Mouse (Mus musculus) regulatory T cell (primary cell): ENCODE results near the gene Dip2a.

Source experiments
- in situ Hi-C: fragments of 300-600 bp; cut with MboI, MseI; formaldehyde crosslinking; loops from one replicate; pipeline ENCODE4 v1.15.1; 2025; ENCODE audit warnings: high pct_unique_total_duplicates

Gene Dip2a

DNA sequence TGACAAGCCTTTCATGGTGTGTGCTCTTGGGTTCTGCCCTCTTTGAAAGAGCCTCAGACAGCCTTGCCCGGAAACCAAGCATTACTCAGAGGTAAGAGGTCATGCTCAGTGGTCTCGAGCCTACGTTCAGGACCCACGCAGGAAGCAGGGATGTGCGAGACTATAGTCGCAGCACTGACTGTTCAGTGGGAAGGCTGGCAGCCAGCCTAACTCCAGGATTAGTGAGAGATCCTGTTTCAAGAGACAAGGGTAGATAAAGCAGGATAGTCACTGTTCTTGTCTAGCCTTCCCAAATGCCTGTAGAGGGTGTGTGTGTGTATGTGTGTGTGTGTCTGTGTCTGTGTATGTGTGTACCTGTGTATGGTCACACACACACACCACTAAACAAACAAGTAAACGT, 28.9 kb downstream of the Dip2a start:
- in situ Hi-C loops, result no loop called here

DNA sequence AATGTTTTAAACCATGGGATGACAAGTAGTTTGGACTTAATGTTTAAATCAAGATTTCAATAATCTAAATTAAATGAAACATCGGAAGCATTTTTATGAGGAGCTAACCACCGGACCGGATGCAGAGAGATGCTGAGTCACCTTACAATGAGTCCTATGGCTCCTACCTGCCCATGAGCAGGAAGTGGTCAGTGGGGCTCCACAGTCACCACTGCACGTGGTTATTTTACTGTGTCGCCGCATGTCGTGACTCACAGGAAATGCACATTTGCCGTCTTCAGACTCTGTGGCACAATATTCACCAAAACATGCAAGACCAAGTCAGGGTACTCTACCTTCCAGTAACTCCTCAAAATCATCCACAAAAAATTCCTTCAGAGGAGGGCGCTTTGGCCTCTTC, 38.4 kb downstream of the Dip2a start:
- in situ Hi-C loops, result loop anchor here (10.0 kb wide), 1 partner anchor 62 kb away; no protein-coding TSS in a partner anchor

DNA sequence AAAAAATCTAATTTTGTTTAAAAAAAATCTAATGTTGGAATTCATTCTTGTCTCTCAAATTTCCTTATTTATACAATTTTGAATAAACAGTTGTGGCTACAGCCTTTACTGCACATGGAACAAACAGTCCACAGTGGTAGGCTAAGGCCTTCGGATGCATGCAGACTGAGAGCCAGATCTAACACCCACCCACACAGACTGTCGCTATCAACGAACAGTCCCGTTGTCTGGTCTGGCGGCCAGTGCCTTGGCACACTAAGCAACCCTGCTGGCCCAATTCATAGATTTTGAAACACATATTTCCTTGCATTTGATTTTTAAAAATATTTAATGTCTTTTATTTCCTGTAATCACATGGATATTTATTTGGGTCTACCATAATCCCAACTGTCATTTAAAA, 45.0 kb downstream of the Dip2a start:
- in situ Hi-C loops, result loop anchor here (10.0 kb wide), 1 partner anchor 55 kb away; no protein-coding TSS in a partner anchor

DNA sequence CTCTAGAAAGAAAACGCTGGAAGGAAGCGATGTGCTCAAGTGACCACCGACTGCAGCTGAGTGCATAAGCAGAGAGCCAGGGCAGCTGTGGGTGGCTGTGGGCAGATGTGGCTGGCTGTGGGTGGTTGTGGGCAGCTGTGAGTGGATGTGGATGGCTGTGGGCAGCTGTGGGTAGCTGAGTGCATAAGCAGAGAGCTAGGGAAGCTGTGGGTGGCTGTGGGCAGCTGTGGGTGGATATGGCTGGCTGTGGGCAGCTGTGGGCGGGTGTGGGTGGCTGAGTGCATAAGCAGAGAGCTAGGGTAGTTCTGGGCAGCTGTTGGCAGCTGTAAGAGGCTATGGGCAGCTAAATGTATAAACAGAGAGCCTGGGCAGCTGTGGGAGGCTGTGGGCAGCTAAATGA, 51.9 kb downstream of the Dip2a start:
- in situ Hi-C loops, result no loop called here

DNA sequence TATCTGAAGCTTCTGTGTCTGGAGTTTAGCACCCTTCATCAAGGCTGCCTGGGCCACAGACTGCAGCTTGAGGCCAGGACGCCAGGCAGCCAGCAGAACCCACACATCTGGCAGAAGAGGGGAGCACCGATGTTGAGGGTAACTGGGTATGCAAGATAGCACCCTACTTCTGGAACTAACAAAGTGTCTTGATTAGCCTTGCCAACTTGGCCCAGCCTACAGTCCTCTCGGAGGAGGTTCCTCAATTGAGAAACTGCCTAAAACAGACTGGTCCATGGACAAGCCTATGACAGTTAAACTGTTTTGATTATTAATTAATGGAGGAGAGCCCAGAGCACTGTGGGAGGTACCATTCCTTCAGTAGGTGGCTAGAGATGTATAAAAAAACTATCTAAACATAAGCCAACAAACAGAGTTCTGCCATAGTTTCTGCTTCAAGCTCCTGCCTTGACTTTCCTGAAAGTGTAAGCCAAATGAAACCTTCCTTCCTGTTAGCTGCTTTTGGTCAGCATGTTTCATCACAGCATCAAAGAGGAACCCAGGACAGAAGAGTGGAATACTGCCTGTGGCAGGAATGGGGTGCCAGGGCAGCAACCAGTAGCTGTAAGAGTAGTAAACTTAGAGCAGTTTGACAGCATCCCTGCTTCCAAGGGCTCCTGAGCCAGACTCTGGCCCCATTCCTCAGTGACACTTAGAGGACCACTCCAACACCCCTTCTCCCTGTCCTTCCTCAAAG, 55.0 kb downstream of the Dip2a start:
- in situ Hi-C loops, result no loop called here

DNA sequence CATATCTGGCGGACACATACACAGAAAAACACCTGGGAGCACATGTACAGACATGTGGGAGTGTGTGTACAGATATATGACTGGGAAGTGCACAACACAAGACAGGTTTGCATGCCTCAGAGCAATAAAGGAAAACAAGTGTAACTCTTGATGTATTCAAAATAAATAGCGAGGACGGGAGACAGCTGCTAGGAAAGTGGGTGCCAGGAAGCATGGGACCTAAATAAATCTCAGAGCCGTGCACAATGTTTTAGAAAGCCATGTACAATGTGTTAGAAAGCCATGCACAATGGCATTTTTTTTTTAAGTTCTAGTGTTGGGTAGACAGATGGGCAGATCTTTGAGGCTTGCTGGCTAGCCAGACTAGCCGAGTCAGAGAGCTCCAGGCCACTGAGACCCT, 56.0 kb downstream of the Dip2a start:
- in situ Hi-C loops, result no loop called here

DNA sequence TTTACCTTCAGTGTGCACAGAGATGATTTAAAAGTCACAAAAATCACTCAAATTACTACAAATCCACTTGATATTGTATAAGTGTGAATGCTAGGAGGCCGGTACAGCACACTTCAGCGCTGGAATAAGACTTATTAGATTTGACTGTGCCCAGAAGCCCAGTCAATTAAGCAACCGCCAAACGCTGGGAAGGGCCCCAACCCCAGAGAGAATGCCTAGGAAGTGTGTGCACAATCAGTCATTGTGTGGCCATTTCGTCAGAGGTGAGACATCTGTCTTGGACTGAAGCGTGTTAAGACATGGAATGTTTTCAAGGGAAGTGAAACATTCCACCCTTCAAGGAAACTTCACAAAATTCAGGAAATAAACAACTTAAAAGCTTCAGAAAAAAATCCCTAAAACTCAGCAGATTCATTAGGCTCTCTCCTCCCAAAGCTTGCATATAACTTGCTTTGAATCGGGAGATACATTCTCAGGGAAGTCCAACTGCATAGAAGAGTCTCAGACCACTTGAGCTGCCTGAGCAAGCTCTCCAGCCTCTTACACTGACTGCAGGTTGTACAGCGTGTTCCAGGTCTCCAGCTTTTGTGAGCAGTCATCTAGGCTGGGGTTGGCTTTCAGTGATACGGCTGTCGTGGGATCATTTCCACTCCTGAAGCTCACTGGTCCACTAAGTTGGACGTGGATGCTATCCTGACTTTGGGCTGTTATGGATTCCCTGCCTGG, 56.7 kb downstream of the Dip2a start:
- in situ Hi-C loops, result no loop called here

DNA sequence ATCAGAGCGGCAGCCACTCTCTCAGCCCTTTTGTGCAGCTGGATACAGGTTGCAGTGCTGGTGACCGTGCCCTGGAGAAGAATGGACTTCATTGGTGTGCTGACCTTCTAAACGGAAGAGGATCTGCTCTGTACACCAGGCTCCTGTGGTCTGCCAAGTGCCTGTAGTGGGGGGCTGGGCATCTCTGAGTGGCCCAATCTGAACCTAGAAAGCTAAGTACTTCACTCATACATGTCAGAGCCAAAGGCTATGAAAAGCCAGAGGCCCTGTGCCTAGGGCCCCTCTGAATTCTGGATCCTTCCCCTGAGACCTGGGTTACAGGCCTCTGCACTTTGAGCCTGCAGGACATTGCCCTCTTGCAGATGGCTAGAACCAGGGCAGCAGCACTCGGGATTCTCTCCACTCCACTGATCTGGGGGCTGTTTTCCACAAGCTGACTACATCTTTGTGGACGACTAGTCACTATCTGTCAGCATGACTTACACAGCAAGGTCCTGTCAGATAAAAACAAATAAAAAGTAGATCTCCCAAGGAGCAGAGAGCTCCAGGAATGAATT, 66.5 kb downstream of the Dip2a start:
- in situ Hi-C loops, result no loop called here

DNA sequence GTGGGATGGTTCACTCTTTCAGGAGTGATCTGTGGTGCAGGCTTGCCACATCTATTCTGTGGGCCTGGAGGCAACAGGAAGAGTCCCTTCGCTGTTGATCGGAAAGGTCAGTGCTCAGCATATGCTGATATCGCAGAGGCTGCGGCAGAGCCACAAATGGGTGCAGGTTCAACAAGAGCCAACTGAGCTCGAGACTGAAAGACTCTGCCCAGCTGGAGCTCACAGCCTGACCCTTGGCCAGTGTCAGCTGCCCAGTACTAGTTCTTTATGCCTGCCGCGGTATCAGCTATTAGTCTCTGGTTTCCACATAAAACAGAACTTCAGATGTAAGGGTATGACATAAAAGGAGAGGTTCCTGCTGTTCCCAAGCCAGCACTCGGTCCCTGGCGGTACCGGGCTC, 69.8 kb downstream of the Dip2a start:
- in situ Hi-C loops, result no loop called here

DNA sequence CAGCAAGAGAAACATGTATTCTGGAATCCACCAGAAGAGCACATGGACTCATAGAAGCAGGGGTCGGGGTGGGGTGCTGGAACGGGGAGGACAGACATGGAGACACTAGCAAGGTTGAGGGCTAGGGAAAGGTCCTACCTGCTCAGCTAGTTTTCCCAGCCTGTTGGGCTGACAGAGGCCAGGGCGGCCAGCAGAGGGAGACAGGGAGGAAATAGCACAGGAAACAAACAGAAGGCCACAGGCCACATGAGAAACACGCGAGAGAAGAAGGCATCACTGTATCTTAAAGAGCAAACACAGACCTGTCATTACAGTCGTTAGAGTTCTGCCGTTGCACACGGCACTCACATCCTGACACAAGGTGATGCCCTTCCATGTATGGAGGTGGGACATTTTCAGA, 73.9 kb downstream of the Dip2a start:
- in situ Hi-C loops, result no loop called here

DNA sequence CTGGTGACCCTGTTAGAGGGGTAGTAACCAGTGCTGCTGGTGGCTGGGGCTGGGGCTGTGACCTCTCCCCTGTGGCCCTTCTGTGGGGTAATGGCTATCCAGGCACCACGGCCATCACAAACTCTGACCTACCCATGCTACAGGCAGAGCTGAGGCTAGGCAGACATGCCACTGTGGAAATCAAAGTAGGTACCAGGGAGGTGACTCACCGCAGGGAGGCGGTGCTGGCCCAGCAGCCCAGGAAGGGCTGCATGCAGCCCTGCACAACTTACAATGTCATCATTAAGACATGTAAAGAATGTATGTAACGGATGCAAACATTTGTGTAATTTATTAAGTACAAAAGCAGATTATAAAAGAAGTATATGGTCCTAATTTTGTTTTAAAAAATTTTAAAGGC, 82.7 kb downstream of the Dip2a start:
- in situ Hi-C loops, result no loop called here

DNA sequence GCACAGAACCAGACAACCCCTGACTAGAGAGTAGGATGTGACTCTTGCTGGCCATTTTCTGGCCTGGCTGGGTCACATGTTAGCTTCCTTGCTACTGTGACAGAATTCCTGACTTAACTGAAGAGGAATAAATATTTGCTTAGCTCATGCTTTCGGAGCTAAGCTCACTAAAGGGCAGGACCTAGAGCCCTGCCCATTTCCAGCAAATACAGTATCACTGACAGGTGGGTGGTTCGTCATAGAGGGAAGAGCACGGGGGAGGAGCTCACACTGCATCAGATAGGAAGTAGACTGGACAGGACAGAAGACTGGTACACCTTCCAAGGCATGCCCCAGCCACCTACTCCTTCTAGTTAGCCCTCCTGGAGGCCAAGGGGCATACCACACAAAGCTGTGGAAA, 83.6 kb downstream of the Dip2a start:
- in situ Hi-C loops, result no loop called here

DNA sequence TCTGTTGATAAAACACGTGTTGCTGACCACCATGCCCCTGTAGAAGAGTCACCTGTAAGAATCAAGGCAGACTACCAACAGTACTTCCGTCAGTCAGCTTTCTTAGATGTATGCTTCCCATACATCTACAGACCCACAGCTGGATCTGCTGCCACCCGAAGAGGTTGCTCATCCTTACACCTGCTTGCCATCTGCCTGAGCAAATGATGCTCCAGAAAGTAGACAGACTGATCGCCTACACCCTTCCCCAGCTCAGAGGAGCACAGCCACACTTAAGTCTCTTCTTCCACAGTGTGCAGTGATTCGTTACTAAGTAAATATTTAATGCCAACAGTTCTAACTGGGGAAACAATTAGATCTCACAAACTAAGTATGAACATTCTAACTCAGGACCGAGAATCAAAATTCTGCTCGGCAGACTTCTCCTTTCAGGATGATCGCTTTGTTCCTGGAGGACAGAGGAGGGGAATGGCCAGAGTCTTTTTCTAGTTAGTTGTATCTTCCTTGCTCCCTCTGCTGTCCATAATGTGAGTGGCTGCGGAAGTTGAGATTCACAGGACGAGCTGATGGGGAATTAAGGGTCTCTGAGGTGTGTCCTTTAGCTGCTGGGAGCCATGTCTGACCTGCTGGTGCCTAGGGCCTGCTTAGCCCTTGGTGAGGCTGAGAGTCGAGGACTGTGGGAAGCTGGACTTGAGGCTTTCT, 84.6 kb downstream of the Dip2a start:
- in situ Hi-C loops, result no loop called here

DNA sequence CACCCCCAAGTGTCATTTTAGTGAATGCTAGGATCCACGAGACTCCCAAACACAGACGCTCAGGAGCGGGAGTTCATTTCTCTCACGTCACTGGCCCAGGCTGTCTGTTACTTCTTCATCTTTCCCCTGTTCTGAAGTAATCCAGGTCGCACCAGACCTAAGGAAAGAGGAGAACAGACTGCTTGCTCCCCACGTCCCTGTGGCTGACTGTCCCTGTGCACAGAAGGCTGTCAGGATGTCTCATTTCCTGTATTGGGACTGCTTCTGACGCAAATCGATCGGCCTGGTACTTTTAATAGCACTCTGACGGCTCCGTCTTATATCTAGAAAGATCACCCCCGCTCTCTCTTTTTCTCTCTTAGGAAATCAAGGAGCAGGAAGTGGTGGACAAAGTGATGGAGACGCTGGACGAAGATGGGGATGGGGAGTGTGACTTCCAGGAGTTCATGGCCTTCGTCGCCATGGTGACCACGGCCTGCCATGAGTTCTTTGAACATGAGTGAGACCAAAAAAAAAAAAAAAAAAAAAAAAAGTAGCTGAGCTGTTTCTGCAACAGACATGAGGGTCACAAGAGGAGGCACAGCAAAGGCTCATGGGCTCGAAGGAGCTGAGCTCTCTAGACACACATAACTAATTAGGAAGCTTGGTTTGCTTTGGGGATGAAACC, 85.4 kb downstream of the Dip2a start:
- in situ Hi-C loops, result no loop called here

DNA sequence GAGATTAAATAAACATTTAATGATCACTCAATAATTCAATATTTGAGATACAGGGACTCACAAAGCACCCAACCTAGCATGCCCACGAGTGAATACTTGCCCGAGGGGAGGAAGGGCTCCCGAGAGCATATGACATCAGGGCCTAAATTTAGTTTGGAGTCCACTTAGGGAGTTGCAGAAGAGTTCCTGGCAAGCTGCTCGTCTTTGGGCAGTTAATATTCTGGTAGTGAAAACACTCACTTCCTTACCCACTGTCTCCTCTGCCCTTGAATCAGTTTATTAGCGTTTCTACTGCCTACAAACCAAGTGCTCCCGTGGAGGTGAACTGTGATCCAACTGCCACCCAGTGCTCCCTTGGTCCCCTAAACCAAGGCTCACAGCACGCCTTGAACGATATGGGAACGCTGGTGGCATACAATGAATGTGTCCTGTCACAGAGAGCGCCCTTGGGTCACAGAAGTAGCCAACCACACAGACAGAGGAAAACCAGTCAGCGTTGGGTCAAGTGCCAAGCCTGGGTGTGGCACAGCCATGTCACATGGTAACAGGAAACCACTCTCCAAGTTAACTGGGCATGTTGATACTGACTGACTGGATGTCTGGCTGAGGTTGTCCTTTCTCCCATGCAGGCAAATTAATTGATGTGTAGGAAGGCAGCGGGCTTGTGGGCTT, 87.2 kb downstream of the Dip2a start:
- in situ Hi-C loops, result no loop called here

DNA sequence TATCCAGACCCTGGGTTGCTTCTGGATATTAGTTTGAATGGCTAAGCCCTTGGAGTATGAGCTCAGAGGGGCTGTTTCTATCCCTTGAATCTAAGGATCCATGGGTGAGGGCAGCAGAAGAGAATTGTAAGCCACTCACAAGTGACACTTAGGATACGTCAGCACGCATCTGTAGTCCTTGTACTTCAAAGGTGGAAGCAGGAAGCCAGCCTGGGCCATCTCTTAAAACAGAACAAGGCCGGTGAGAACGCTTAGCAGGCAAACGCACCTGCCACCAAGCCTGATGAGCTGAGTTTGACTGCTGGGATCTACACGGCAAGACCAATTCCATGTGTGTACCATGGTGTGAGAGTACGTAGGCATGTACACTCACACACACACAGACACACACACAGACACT, 87.9 kb downstream of the Dip2a start:
- in situ Hi-C loops, result no loop called here

DNA sequence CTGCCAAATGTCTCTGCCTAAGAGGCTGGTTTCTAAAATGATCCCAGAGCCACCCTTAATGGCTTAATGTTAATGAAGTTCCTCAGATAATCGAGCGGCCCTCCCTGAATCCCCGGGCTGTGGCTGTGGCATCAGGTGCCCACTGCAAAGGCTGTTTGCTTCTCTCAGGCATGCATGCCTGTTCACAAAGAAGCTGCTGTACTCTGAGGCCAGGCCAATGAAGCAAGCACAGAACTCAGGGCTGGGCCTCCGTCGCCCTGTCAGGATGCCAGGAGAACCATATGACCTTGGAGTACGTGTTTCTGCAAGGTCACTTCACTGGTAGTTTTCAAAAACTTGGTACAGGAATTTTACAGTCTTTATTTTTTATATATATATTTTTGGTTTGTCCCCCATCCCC, 89.5 kb downstream of the Dip2a start:
- in situ Hi-C loops, result no loop called here

DNA sequence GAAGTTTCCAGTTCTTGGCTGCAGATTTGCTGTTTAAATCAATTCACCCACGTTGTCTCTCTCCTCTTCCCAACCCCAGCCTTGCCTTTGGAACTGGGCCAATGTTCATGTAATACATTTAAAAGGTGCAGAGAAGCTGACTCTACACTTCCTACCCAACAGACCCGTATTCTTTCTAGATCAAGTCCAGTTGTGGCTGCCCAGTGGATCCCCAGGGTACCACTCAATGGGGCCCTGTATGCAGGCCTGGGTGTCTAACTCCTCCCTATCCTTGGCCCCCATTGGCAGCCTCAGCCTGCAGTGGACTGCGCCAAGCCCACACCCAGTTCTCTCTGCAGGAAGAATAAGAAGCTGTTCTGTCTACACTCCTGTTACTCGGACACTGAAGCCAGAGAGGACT, 91.6 kb downstream of the Dip2a start, which contains the start of gene S100b:
Gene S100b (plus strand): TSS at position 318 of the 400 bp plus-strand sequence.
- in situ Hi-C loops, result no loop called here

DNA sequence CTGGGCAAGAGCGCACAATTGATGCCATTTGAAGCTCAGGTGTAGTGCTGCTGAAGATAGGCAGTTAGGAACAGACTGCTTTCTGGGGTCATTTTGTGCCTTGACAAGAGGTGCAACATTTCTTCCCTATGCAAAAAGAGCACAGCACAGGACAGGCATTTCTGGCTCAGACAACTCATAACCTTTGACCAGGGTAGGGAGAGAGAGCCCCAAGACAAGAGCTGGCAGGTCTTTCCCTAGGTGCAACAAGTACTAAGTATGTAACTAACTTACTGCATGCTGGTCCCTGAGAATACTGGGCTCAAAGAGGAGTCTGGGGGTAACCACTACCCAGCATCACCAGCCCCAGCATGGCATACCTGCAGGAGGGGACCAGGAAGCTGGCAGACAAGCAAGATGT, 92.0 kb downstream of the Dip2a start:
- in situ Hi-C loops, result no loop called here

DNA sequence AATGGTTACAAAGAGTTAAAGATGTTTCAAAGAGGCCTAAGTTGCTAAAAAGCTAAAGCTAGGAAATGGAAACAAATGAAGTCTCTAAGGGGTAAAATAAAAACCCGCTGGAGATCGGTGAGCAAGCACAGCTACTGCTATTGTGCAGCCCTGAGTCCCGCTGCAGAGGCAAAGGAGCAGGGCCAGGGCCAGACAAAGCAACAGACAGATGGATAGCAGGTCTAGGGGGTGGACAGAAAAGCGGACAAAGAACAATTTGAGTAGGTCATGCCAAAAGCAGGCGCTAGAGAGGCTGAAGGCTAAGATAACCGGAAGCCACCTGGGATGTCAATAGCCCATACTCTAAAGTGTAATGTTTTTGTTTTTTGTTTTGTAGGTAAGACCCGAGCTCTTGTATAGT, 94.2 kb downstream of the Dip2a start:
- in situ Hi-C loops, result no loop called here

DNA sequence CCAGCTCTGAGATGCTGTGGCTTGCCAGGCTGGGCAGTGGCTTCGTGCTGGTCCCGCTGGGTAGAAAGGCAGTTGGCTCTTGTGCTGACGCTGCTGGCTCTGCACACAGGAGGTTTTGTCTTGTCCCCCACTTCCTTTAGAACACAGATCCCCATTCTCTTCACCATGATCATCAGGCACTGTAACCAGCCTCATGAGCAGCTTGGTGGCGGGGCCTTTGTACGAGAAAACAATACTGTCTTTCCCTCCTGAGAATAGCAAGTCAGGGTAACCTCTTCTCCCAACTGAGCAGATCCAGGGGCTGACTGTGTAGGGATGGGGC, 96.5 kb downstream of the Dip2a start:
- in situ Hi-C loops, result loop anchor here (10.0 kb wide), 1 partner anchor 56 kb away; no protein-coding TSS in a partner anchor
